Mouse (Mus musculus): ENCODE data around the gene Mmp25. TPM values are rescaled to one million over a fixed set of nuclear protein-coding genes. Genes with fewer than 3 reads are reported as not detected.

The Mmp25 gene
- polyA plus RNA-seq (2021; fragmentation: Nextera tagmentation), result 0.10 and 0.13 TPM in 2 replicates
- long read RNA-seq, experiment 1, result 0 reads
- long read RNA-seq, experiment 2, result 0 reads

GRCm38 (mm10) chr17:23644613-23645495, at the start of gene Mmp25:
Gene Mmp25 (minus strand): TSS chr17:23645277.

GRCm38 (mm10) chr17:23683856-23684672, 39.0 kb upstream of the Mmp25 start, which contains the start of gene Cldn9:
Gene Cldn9 (minus strand): TSS chr17:23684026.

GRCm38 (mm10) chr17:23679127-23679835, 34.2 kb upstream of the Mmp25 start, which contains the start of gene Cldn6:
Gene Cldn6 (plus strand): TSS chr17:23679249.

GRCm38 (mm10) chr17:23677236-23677679, 32.2 kb upstream of the Mmp25 start, which contains the start of gene Tnfrsf12a:
Gene Tnfrsf12a (minus strand): TSS chr17:23677468.

GRCm38 (mm10) chr17:23673424-23674073, 28.5 kb upstream of the Mmp25 start, which contains the start of the genes Hcfc1r1 and Thoc6:
Gene Hcfc1r1 (plus strand): TSS chr17:23673596.
Gene Thoc6 (minus strand): TSS chr17:23673882.

GRCm38 (mm10) chr17:23660117-23660875, 15.2 kb upstream of the Mmp25 start, which contains the start of gene Bicdl2:
Gene Bicdl2 (plus strand): TSS chr17:23660506.

GRCm38 (mm10) chr17:23600641-23601622, 44.1 kb downstream of the Mmp25 start, which contains the start of gene Zscan10:
Gene Zscan10 (plus strand): TSS chr17:23600856.

GRCm38 (mm10) chr17:23598582-23599552, 46.2 kb downstream of the Mmp25 start, which contains the start of gene Zfp13:
Gene Zfp13 (minus strand): TSS chr17:23599487.

Other genes starting within 250 kb of the Mmp25 start
- gene Vmn2r117, start 165.6 kb downstream of the Mmp25 start, polyA plus RNA-seq (2021; fragmentation: Nextera tagmentation), result not detected in 2 replicates
- 8.9 and 9.0 TPM in 2 replicates for gene Zfp213, start 81.0 kb downstream of the Mmp25 start, polyA plus RNA-seq (2021; fragmentation: Nextera tagmentation)
- 13.2 and 14.6 TPM in 2 replicates for gene Zfp13, start 45.8 kb downstream of the Mmp25 start, polyA plus RNA-seq (2021; fragmentation: Nextera tagmentation)
- gene Zscan10, start 44.4 kb downstream of the Mmp25 start, polyA plus RNA-seq (2021; fragmentation: Nextera tagmentation), result 0.08 and 0.20 TPM in 2 replicates
- not detected in 2 replicates for gene Bicdl2, start 15.2 kb upstream of the Mmp25 start, polyA plus RNA-seq (2021; fragmentation: Nextera tagmentation)
- 225 and 235 TPM in 2 replicates for gene Hcfc1r1, start 28.3 kb upstream of the Mmp25 start, polyA plus RNA-seq (2021; fragmentation: Nextera tagmentation)
- gene Thoc6, start 28.6 kb upstream of the Mmp25 start, polyA plus RNA-seq (2021; fragmentation: Nextera tagmentation), result 8.1 and 9.0 TPM in 2 replicates
- 3.6 and 6.5 TPM in 2 replicates for gene Tnfrsf12a, start 32.2 kb upstream of the Mmp25 start, polyA plus RNA-seq (2021; fragmentation: Nextera tagmentation)
- 0.13 TPM in 1 of 2 replicates, not detected in the other for gene Cldn6, start 34.0 kb upstream of the Mmp25 start, polyA plus RNA-seq (2021; fragmentation: Nextera tagmentation)
- 0.15 and 0.95 TPM in 2 replicates for gene Cldn9, start 38.7 kb upstream of the Mmp25 start, polyA plus RNA-seq (2021; fragmentation: Nextera tagmentation)
- not detected in 2 replicates for gene 1520401A03Rik, start 77.5 kb upstream of the Mmp25 start, polyA plus RNA-seq (2021; fragmentation: Nextera tagmentation)
- 1.6 and 2.2 TPM in 2 replicates for gene Pkmyt1, start 81.1 kb upstream of the Mmp25 start, polyA plus RNA-seq (2021; fragmentation: Nextera tagmentation)
- gene Paqr4, start 95.6 kb upstream of the Mmp25 start, polyA plus RNA-seq (2021; fragmentation: Nextera tagmentation), result 106 and 116 TPM in 2 replicates
- 0.60 and 0.85 TPM in 2 replicates for gene Kremen2, start 100.6 kb upstream of the Mmp25 start, polyA plus RNA-seq (2021; fragmentation: Nextera tagmentation)
- gene Flywch1, start 126.3 kb upstream of the Mmp25 start, polyA plus RNA-seq (2021; fragmentation: Nextera tagmentation), result 256 and 293 TPM in 2 replicates
- 22.4 and 25.0 TPM in 2 replicates for gene Flywch2, start 140.8 kb upstream of the Mmp25 start, polyA plus RNA-seq (2021; fragmentation: Nextera tagmentation)
- 297 and 334 TPM in 2 replicates for gene Srrm2, start 145.3 kb upstream of the Mmp25 start, polyA plus RNA-seq (2021; fragmentation: Nextera tagmentation)
- 1,710 and 1,770 TPM in 2 replicates for gene Elob, start 183.9 kb upstream of the Mmp25 start, polyA plus RNA-seq (2021; fragmentation: Nextera tagmentation)
- gene Prss33, start 190.8 kb upstream of the Mmp25 start, polyA plus RNA-seq (2021; fragmentation: Nextera tagmentation), result not detected in 2 replicates
- not detected in 2 replicates for gene Prss32, start 198.6 kb upstream of the Mmp25 start, polyA plus RNA-seq (2021; fragmentation: Nextera tagmentation)
- gene Prss41, start 198.9 kb upstream of the Mmp25 start, polyA plus RNA-seq (2021; fragmentation: Nextera tagmentation), result 0.08 and 0.48 TPM in 2 replicates
- gene Prss21, start 222.8 kb upstream of the Mmp25 start, polyA plus RNA-seq (2021; fragmentation: Nextera tagmentation), result not detected in 2 replicates
- gene Dcpp1, start 235.6 kb upstream of the Mmp25 start, polyA plus RNA-seq (2021; fragmentation: Nextera tagmentation), result 0.25 TPM in 1 of 2 replicates, not detected in the other
- not detected in 2 replicates for gene Dcpp2, start 235.6 kb upstream of the Mmp25 start, polyA plus RNA-seq (2021; fragmentation: Nextera tagmentation)

Data from layer of hippocampus, adult 6 months (tissue).